Mouse (Mus musculus): Measurements from ENCODE around the gene Mtmr12. TPM values are rescaled to one million over a fixed set of nuclear protein-coding genes. Genes with fewer than 3 reads are reported as not detected.

Mtmr12 gene
- total RNA-seq, 2 experiments from 2014 or later, result 16.3 to 17.6 TPM

Small RNA genes lying within 50 kb of the gene (microRNA-seq; reads per million reads assigned to microRNA genes)
- not detected for gene Mir1898

Other genes with a start within 250 kb of the Mtmr12 start
- 100 to 1,000 TPM; 308 to 324 TPM for gene Sub1, start 208.0 kb upstream of the Mtmr12 start, total RNA-seq (2021)
- gene Zfr, start 87.2 kb upstream of the Mtmr12 start, total RNA-seq (2021), result 100 to 1,000 TPM; 289 to 298 TPM
- 10 to 100 TPM; 86.6 to 88.9 TPM for gene Golph3, start 116.4 kb downstream of the Mtmr12 start, total RNA-seq (2021)
- gene 1810049J17Rik, start 116.9 kb downstream of the Mtmr12 start, total RNA-seq (2021), result under 1 TPM in 1 of 2 experiments, not detected in 1; 0.86 TPM